Mouse (Mus musculus): ENCODE measurements around the gene Gpr62. TPM values are rescaled to one million over a fixed set of nuclear protein-coding genes. Genes with fewer than 3 reads are reported as not detected.
A peak's percentile ranks its signal among the peaks of the same experiment; 100 is the strongest.

Gene Gpr62
- total RNA-seq, 2 experiments from 2014 or later, result not detected

GRCm38 (mm10) chr9:106475046-106475445 is 9.3 kb upstream of the Gpr62 start:
- no peak for ATAC-seq (ENCODE audit: poor library complexity, severe bottlenecking)

GRCm38 (mm10) chr9:106474456-106474855 is 8.7 kb upstream of the Gpr62 start:
- ATAC-seq (ENCODE audit: poor library complexity, severe bottlenecking), result peak; percentile 41

DNA sequence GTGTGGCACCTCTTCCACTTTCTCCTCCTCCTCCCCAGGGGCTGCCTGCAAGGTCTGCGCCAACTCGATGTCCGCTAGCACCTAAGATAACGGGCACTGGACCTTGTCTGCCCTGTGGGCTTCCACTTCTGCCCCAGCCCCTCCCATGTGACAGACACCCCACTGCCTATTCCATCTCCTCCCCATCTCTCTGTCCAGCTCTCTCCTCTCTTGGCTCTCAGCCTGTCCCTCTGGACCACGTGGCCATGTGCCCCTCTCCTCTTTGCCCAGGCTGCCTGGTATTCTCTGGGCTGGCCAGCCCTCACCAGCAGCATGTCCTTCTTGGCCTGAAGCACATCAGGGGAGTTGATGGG is 8.0 kb upstream of the Gpr62 start:
- no peak for ATAC-seq (ENCODE audit: poor library complexity, severe bottlenecking)

DNA sequence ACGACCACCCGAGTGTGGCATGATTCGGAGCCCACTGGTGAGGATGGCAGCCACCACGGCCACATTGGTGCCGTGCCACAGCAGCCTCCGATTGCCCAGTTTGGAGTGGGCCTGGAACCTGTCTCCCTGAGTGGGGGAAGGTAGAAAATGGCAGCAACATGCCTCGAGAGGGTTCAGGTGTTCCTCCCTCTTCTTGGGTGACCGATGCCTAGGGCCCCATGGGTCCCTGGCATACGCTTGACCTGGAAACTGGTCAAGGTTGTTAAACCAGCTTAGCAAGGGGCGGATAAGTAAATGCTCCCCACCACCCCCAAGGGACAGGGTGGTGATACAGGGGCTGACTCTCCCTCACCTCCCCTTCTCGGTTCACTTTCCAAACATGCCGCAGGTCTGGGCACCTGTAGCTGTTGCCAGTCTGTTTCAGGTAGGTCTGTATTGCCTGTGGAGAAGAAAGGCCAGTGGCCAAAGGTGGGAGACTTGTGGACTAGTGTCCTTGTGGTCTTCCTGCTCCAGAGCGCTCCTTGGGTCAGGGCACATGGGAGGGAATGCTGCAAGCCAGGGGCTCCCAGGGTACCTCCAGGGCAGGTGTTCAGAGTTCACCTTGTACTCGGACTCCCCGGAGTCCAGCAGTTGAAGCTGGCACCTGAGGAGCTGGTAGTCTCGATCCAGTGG is 7.5 kb upstream of the Gpr62 start:
- ATAC-seq (ENCODE audit: poor library complexity, severe bottlenecking), result no peak

GRCm38 (mm10) chr9:106472321-106472720 is 6.6 kb upstream of the Gpr62 start:
- ATAC-seq (ENCODE audit: poor library complexity, severe bottlenecking), result no peak

DNA sequence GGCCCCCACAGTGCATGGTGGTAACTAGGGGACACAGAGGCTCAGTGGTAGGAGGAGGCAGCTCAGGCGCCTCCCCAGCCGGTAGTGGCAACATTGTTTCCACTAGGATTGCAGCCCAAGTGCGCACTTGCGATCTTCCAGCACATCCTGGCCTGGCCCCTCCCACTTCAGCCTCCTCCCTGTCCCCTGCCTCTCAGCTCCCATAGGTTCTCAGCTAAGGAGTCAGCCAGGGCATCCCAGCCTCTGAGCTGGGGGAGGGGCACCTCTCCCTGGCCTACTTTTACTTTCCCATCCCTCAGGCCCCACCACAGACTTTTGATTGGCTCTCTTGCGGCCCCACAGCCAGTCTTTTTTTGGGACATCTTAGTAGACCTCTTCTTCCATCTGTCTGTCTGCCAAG is 6.2 kb upstream of the Gpr62 start:
- no peak for ATAC-seq (ENCODE audit: poor library complexity, severe bottlenecking)

GRCm38 (mm10) chr9:106470991-106471750 is 5.4 kb upstream of the Gpr62 start:
- ATAC-seq (ENCODE audit: poor library complexity, severe bottlenecking), result no peak

DNA sequence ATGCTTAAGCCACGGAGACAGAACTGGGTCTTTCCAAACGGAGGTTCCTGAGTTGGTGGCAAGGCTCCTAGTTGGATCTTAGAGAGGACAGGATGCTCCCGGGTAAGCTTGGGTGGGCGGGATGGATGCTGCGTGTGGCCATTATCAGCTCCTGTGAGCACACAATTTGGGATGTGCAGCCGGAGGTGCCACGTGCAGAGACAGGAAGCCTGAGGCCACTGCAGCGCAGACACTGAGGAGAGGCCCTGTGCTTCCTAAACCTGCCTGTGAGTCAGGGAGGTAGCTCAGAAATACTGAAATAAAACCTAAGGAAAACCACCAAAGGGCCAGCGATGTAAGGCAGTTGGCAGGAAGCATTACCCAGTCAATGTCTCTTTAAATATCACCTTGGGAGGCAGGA is 4.0 kb upstream of the Gpr62 start:
- no peak for ATAC-seq (ENCODE audit: poor library complexity, severe bottlenecking)

DNA sequence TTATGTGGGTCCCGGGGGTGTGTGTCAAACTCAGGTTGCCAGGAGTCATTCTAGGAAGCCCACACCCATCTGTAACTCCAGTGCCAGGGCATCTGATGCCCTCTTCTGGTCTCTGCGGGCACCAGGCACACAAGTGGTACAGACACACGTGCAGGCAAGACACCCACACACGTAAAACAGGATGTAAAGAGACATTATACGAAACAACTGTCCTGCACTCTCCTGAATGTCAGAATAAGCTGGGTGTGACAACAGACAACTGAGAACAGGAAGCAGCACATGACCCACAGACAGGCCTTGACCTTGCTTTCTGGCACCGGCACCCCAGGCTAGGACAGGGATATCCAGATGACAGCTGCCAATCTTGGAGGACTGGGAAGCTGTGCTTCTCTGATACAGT is 3.6 kb upstream of the Gpr62 start:
- ATAC-seq (ENCODE audit: poor library complexity, severe bottlenecking), result peak; percentile 39

- ATAC-seq (ENCODE audit: poor library complexity, severe bottlenecking), result no peak
Measured at GRCm38 (mm10) chr9:106467746-106468145, 2.0 kb upstream of the Gpr62 start.

DNA sequence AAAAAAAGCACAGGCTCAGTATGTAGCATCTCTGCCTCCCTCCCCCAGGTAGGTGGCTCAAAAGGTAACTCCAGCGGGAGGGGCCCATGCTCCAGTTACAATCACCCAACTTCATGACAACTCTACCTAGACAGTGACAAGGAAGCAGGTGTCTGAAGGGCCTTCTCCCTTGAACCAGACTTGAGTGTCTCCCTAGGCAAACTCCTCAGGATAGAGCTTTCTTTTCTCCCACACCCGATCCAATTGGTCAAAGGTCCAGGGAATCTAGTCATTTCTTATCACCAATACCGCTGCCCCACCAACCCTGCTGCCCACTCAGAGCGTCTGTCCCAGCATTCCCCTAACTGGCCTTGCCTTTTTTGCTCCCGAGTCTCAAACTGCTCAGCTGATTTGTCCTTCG is 983 bp upstream of the Gpr62 start:
- no peak for ATAC-seq (ENCODE audit: poor library complexity, severe bottlenecking)

DNA sequence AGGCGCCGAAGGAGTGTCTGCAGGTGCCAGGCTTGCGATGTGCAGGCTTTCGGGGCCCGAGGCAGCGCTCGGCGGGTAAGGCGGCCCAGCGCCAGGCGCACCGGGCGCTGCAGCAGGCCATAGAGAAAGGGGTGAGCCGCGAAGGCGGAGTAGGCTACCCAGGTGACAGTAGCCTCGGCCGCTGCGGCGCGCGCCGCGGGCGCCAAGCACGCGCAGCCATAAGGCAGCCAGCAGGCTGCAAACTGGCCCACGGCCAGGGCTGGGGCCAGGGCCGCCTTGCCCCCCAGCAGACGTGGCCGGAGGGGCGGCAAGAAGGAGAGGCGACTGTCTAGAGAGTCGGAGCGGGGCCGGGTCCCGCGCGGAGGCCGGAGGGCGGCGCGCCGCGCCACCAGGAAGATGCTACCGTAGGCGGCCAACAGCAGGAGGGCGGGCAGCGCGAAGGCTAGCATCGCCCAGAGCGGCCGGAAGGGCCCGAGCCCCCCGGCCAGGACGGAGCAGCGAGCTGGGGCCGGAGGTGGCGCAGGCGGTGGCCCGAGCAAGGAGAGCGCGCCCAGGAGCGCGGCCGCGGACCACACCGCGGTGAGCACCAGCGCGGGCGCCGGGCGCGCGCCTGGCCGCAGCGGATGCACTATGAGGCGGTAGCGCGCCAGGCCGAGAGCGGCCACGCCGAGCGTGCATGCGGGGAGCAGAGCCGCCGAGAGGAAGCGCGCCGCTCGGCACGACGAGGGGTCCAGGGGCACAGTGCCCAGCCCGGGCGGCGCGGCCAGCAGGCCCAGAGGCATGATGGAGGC is 792 bp downstream of the Gpr62 start:
- peak; percentile 39 for ATAC-seq (ENCODE audit: poor library complexity, severe bottlenecking)

- no peak for ATAC-seq (ENCODE audit: poor library complexity, severe bottlenecking)
Measured at GRCm38 (mm10) chr9:106463122-106464063, 2.3 kb downstream of the Gpr62 start.

- ATAC-seq (ENCODE audit: poor library complexity, severe bottlenecking), result no peak
Measured at GRCm38 (mm10) chr9:106462430-106462800, 3.3 kb downstream of the Gpr62 start.

DNA sequence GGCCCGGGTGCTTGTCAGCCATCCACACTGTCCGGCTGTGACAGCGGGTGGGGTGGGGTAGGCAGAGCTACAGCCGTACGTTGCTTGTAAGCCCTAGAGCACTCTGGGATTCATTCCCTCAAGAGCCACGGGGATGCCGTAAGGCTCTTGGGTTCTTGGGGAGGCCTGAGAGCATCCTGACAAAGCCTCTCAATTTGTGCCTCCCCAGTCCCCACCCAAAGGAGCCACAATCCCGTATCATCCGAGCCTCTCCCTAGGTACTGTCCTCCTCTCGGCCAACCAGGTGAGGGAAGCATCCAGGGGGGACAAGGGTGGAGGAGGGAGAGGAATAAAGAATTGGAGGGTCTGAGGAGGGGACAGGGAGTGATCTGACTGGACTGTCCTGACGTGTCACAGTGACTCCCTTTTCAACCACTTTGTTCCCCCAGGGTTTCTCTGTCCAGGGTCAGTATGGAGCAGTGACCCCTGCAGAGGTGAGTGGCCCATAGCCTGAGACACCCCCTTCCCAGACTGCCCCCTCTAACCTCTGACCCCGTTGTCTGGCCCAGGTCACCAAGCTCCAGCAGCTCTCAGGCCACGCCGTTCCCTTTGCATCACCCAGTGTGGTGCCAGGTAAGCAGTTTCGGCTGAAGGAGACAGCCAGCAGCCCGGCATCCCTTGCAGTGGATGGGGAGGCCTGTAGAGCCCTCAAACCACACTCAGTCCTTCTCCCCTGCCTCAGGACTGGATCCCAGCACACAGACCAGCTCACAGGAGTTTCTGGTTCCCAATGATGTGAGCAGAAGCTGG is 3.9 kb downstream of the Gpr62 start:
- ATAC-seq (ENCODE audit: poor library complexity, severe bottlenecking), result no peak

DNA sequence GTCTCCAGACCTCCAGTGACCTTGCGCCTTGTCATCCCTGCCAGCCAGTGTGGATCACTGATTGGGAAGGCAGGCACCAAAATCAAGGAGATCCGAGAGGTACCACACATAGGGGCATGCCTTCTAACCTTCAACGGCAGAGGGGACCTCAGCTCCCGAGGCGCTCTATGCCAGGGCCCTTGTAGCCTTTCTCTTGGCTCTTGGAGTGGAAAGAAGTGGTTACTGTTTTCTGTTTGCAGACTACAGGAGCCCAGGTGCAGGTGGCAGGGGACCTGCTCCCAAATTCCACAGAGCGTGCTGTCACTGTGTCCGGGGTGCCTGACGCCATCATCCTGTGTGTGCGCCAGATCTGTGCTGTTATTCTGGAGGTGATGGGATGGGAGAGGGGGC is 4.7 kb downstream of the Gpr62 start:
- no peak for ATAC-seq (ENCODE audit: poor library complexity, severe bottlenecking)

DNA sequence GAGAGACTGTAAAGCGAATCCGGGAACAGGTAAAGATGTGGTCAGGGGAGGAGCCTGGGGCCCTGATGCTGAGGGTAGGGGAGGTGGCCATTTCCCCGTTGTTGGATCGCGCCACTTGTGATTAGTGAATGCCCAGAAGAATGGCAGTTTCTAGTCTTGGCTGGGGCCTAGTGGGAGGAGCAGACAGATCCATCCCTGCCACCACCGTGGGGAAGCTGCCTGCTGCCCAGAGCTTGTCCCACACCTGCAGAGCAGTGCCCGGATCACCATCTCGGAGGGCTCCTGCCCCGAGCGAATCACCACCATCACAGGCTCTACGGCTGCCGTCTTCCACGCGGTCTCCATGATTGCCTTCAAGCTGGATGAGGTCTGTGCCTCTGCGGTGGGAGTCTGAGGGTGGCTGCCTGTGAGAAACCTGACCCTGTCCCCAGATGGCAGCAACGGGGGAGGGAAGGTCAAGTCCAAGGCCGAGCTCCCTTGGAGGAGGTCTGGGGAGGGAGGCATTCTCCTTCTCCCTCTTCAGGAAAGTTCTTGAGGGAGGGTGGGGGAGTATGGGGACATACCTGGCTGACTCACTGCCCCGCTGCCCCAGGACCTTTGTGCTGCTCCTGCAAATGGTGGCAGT is 5.2 kb downstream of the Gpr62 start:
- ATAC-seq (ENCODE audit: poor library complexity, severe bottlenecking), result no peak

- ATAC-seq (ENCODE audit: poor library complexity, severe bottlenecking), result no peak
Measured at GRCm38 (mm10) chr9:106459946-106460345, 5.8 kb downstream of the Gpr62 start.

- ATAC-seq (ENCODE audit: poor library complexity, severe bottlenecking), result no peak
Measured at GRCm38 (mm10) chr9:106457920-106458319, 7.8 kb downstream of the Gpr62 start.

DNA sequence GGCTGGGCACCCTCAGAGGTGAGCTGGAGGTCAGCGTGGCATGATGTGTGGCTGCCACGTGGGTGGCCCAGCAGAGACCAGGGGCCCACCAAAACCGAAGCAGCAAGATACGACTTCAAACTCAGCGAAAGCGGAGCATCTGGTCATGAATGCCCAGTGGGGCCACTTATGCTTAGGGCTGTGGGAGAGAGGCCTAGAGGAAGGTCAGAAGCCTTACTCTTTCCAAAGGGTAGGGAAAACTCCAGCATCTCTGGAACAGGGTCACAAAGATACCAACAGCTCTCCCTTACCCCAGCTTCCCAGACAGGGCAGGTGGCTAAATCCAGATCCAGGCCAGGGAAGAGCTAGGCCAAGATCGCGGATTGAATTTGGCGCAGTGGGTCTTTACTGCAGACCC is 8.6 kb downstream of the Gpr62 start:
- no peak for ATAC-seq (ENCODE audit: poor library complexity, severe bottlenecking)

Data from megakaryocyte, adult 5-6 weeks (primary cell).